In genomic region chr2:34078875-34079262, GRCm38 (mm10) we compare ENCODE assay signal across 21 mouse cellular contexts.
DNase-seq lines count a peak whose midpoint lies in the region; ATAC-seq lines count a peak whose summit lies in the region.
"Had no signal": no experiment of that assay in that cellular context is flagged by ENCODE, and none has a peak within 500 bp of the region (broad histone marks: within the 10 kb centered on the region; RNA-seq: fewer than 3 reads in every experiment).

No protein-coding gene starts in this region.

- H3K27me3 ChIP-seq in forebrain, embryonic 14.5 days (replicated peaks; ENCODE audit: control insufficient read depth, insufficient read depth, low read length) = no peaks in the 10 kb centered on the region
- no peaks in the 10 kb centered on the region for H3K27me3 ChIP-seq in forebrain, embryonic 16.5 days (replicated peaks; ENCODE audit: control insufficient read depth, insufficient read depth, low read length)
- H3K27me3 ChIP-seq in embryonic facial prominence, embryonic 10.5 days (replicated peaks; ENCODE audit: low read depth, poor library complexity, severe bottlenecking) = no peaks in the 10 kb centered on the region
- no peaks in the 10 kb centered on the region for H3K27me3 ChIP-seq in hindbrain, embryonic 14.5 days (ENCODE audit: control insufficient read depth, insufficient read depth, low read length)
- H3K27me3 ChIP-seq in midbrain, embryonic 15.5 days (replicated peaks) = no peaks in the 10 kb centered on the region
- H3K27me3 ChIP-seq in heart, embryonic 10.5 days (ENCODE audit: insufficient read depth, poor library complexity, severe bottlenecking) = no peaks in the 10 kb centered on the region
- H3K27me3 ChIP-seq: liver, embryonic 15.5 days had no signal

- H3K4me3 ChIP-seq in forebrain, embryonic 14.5 days (ENCODE audit: low read depth, low read length) = no peak overlapping the region
- H3K4me3 ChIP-seq in forebrain, embryonic 16.5 days (replicated peaks; ENCODE audit: low read length) = no peak overlapping the region
- no peak overlapping the region for H3K4me3 ChIP-seq in embryonic facial prominence, embryonic 10.5 days
- no peak overlapping the region for H3K4me3 ChIP-seq in hindbrain, embryonic 14.5 days (replicated peaks; ENCODE audit: low read length)
- no peak overlapping the region for H3K4me3 ChIP-seq in midbrain, embryonic 15.5 days
- H3K4me3 ChIP-seq in heart, embryonic 10.5 days = no peak overlapping the region
- H3K4me3 ChIP-seq: gastrocnemius, adult 2 months; layer of hippocampus, adult 2 months; limb, embryonic 10.5 days; liver, embryonic 15.5 days; myocyte had no signal

- no peaks in the 10 kb centered on the region for H3K9me3 ChIP-seq in forebrain, embryonic 14.5 days (replicated peaks; ENCODE audit: control insufficient read depth, low read length)
- no peaks in the 10 kb centered on the region for H3K9me3 ChIP-seq in forebrain, embryonic 16.5 days (ENCODE audit: control insufficient read depth, low read length)
- H3K9me3 ChIP-seq in embryonic facial prominence, embryonic 10.5 days = no peaks in the 10 kb centered on the region
- peaks cover 6% of the 10 kb centered on the region; the same call in 1 of the 2 replicates for H3K9me3 ChIP-seq in hindbrain, embryonic 14.5 days (ENCODE audit: control insufficient read depth, low read length)
- no peaks in the 10 kb centered on the region for H3K9me3 ChIP-seq in midbrain, embryonic 15.5 days
- H3K9me3 ChIP-seq in heart, embryonic 10.5 days = no peaks in the 10 kb centered on the region
- H3K9me3 ChIP-seq: limb, embryonic 10.5 days; liver, embryonic 15.5 days had no signal

- H3K4me1 ChIP-seq in forebrain, embryonic 14.5 days (ENCODE audit: control insufficient read depth, insufficient read depth, low read length) = peaks cover 12% of the 10 kb centered on the region
- H3K4me1 ChIP-seq in forebrain, embryonic 16.5 days (replicated peaks; ENCODE audit: control insufficient read depth, insufficient read depth, low read length) = 0 out of 2 replicates have a peak, but pooled peaks cover 4% of the 10 kb centered on the region
- peaks cover 18% of the 10 kb centered on the region for H3K4me1 ChIP-seq in embryonic facial prominence, embryonic 10.5 days
- H3K4me1 ChIP-seq in hindbrain, embryonic 14.5 days (replicated peaks; ENCODE audit: control insufficient read depth, insufficient read depth, low read length) = peaks cover 15% of the 10 kb centered on the region
- H3K4me1 ChIP-seq in midbrain, embryonic 15.5 days = peaks cover 23% of the 10 kb centered on the region
- H3K4me1 ChIP-seq in heart, embryonic 10.5 days = no peaks in the 10 kb centered on the region
- H3K4me1 ChIP-seq: liver, embryonic 15.5 days had no signal

- 64% methylated on average over 4 of the region's 4 CpGs for WGBS in forebrain, embryonic 14.5 days
- WGBS in forebrain, embryonic 16.5 days = 69% methylated on average over 4 of the region's 4 CpGs
- WGBS in embryonic facial prominence, embryonic 10.5 days = 80% methylated on average over 4 of the region's 4 CpGs
- WGBS in hindbrain, embryonic 14.5 days = 44% methylated on average over 4 of the region's 4 CpGs
- WGBS in midbrain, embryonic 15.5 days = 50% methylated on average over 4 of the region's 4 CpGs
- 72% methylated on average over 4 of the region's 4 CpGs for WGBS in heart, embryonic 10.5 days

- no peaks in the 10 kb centered on the region for H3K36me3 ChIP-seq in forebrain, embryonic 14.5 days (ENCODE audit: control insufficient read depth, insufficient read depth, low read length)
- no peaks in the 10 kb centered on the region for H3K36me3 ChIP-seq in forebrain, embryonic 16.5 days (ENCODE audit: control insufficient read depth, insufficient read depth)
- no peaks in the 10 kb centered on the region for H3K36me3 ChIP-seq in embryonic facial prominence, embryonic 10.5 days (replicated peaks)
- H3K36me3 ChIP-seq in hindbrain, embryonic 14.5 days (replicated peaks; ENCODE audit: control insufficient read depth, insufficient read depth) = no peaks in the 10 kb centered on the region
- H3K36me3 ChIP-seq in midbrain, embryonic 15.5 days (replicated peaks) = no peaks in the 10 kb centered on the region
- no peaks in the 10 kb centered on the region for H3K36me3 ChIP-seq in heart, embryonic 10.5 days
- H3K36me3 ChIP-seq: limb, embryonic 10.5 days; liver, embryonic 15.5 days had no signal

- DNase-seq in forebrain, embryonic 14.5 days (ENCODE audit: low spot score) = no peak
- DNase-seq in embryonic facial prominence, embryonic 10.5 days (ENCODE audit: low spot score) = no peak
- DNase-seq in hindbrain, embryonic 14.5 days (ENCODE audit: low spot score) = no peak
- no peak for DNase-seq in urinary bladder, postnatal 4 days (ENCODE audit: low spot score in 2 of 2)
- no peak for DNase-seq in heart, embryonic 10.5 days (ENCODE audit: low spot score)
- DNase-seq: adrenal gland, postnatal 36 days; cerebellum, adult 9-10 months; gastrocnemius, adult 2 months; kidney, postnatal 25 days; liver; lung, postnatal 4 days; right cerebral cortex, postnatal 25 days; spleen, adult 18-20 months; thymus, postnatal 14 days had no signal

- no peak overlapping the region for H3K27ac ChIP-seq in forebrain, embryonic 14.5 days (ENCODE audit: low read depth, low read length)
- no peak overlapping the region for H3K27ac ChIP-seq in forebrain, embryonic 16.5 days (ENCODE audit: low read length)
- H3K27ac ChIP-seq in embryonic facial prominence, embryonic 10.5 days (replicated peaks) = 0 out of 2 replicates have a peak overlapping the region, but pooled peaks have one; percentile 5
- H3K27ac ChIP-seq in hindbrain, embryonic 14.5 days = peak overlapping the region; percentile 67
- 0 out of 2 replicates have a peak overlapping the region, but pooled peaks have one; percentile 60 for H3K27ac ChIP-seq in midbrain, embryonic 15.5 days
- H3K27ac ChIP-seq in heart, embryonic 10.5 days = no peak overlapping the region
- H3K27ac ChIP-seq: gastrocnemius, adult 2 months; layer of hippocampus, adult 2 months; limb, embryonic 10.5 days; liver, embryonic 15.5 days had no signal

- H3K4me2 ChIP-seq in forebrain, embryonic 14.5 days (ENCODE audit: low read length) = no peak overlapping the region
- H3K4me2 ChIP-seq in forebrain, embryonic 16.5 days (ENCODE audit: low read length) = no peak overlapping the region
- no peak overlapping the region for H3K4me2 ChIP-seq in hindbrain, embryonic 14.5 days (replicated peaks)
- no peak overlapping the region for H3K4me2 ChIP-seq in midbrain, embryonic 15.5 days
- H3K4me2 ChIP-seq: liver, embryonic 15.5 days had no signal

- no peak overlapping the region for H3K9ac ChIP-seq in forebrain, embryonic 14.5 days (ENCODE audit: low read length)
- no peak overlapping the region for H3K9ac ChIP-seq in forebrain, embryonic 16.5 days (replicated peaks; ENCODE audit: low read depth, low read length)
- H3K9ac ChIP-seq in hindbrain, embryonic 14.5 days = no peak overlapping the region
- no peak overlapping the region for H3K9ac ChIP-seq in midbrain, embryonic 15.5 days
- H3K9ac ChIP-seq: liver, embryonic 15.5 days had no signal

- ATAC-seq in forebrain, embryonic 14.5 days = peak; percentile 12; the same call in 1 of the 2 replicates
- no peak for ATAC-seq in forebrain, embryonic 16.5 days
- 0 out of 2 replicates have a peak, but pooled peaks have one; percentile 3 for ATAC-seq in hindbrain, embryonic 14.5 days (ENCODE audit: low FRiP score)
- ATAC-seq in midbrain, embryonic 15.5 days (replicated peaks) = no peak
- ATAC-seq: intestine, postnatal 0 days had no signal

Comparison
In these comparisons a context has a peak if more than half of its experiments do, and no peak if none do; other contexts are left out.
1. ATAC-seq: peak in forebrain, embryonic 14.5 days (single experiment) and hindbrain, embryonic 14.5 days (single experiment); none in forebrain, embryonic 16.5 days (single experiment) and midbrain, embryonic 15.5 days (single experiment).
2. H3K27ac ChIP-seq: peak in embryonic facial prominence, embryonic 10.5 days (single experiment), hindbrain, embryonic 14.5 days (single experiment) and midbrain, embryonic 15.5 days (single experiment); none in forebrain, embryonic 14.5 days (single experiment), forebrain, embryonic 16.5 days (single experiment) and heart, embryonic 10.5 days (single experiment).